Mouse (Mus musculus) forebrain, embryonic 10.5 days (tissue): ENCODE results near the gene H2-Q6. TPM values are rescaled to one million over a fixed set of nuclear protein-coding genes. Genes with fewer than 3 reads are reported as not detected.
"Not testable (repeated sequence)": the region's sequence is repeated elsewhere in the genome, so short reads cannot be mapped to it uniquely, and the experiment has no call there.

Experiments used
- DNase-seq: peaks from one replicate; pipeline ENCODE4 v3.0.0-alpha.2; 2017; ENCODE audit warnings: low spot score; ENCODE audit errors: extremely low spot score
- H3K27ac ChIP-seq: fragments of 300-500 bp; sonication (generic); 2 replicates; pipeline ENCODE4 v1.5.1; 2016; ENCODE audit warnings: mild to moderate bottlenecking
- H3K27me3 ChIP-seq: fragments of 300-500 bp; sonication (generic); 2 replicates; pipeline ENCODE4 v1.6.1; 2016; ENCODE audit warnings: mild to moderate bottlenecking; ENCODE audit not compliant: poor library complexity, severe bottlenecking
- H3K36me3 ChIP-seq: fragments of 300-500 bp; sonication (generic); replicated peaks from 2 replicates; pipeline ENCODE4 v1.6.1; 2016; ENCODE audit warnings: mild to moderate bottlenecking, moderate library complexity
- H3K4me1 ChIP-seq: fragments of 300-500 bp; sonication (generic); 2 replicates; pipeline ENCODE4 v1.6.1; 2016
- H3K4me3 ChIP-seq: fragments of 300-500 bp; sonication (generic); 2 replicates; pipeline ENCODE4 v1.5.1; 2016; ENCODE audit warnings: mild to moderate bottlenecking, moderate library complexity
- H3K9me3 ChIP-seq: fragments of 300-500 bp; sonication (generic); 2 replicates; pipeline ENCODE4 v1.6.1; 2016; ENCODE audit warnings: mild to moderate bottlenecking, moderate library complexity
- WGBS: fragments of 180-500 bp; shearing (Covaris S2); methylation state at CpG from one replicate; pipeline ENCODE4 v1.1.7; 2016; 5-methylcytosine and 5-hydroxymethylcytosine counted together
- polyA plus RNA-seq: library from polyadenylated mRNA; unstranded; fragments of >200 nt; fragmentation: Nextera tagmentation; extraction: Ambion mirVana; gene quantifications from 2 replicates; pipeline ENCODE4 v1.2.1, GENCODE M21; 2016

H2-Q6 gene
- polyA plus RNA-seq, 1 experiment from 2014 or later = 2.1 TPM

GRCm38 (mm10) chr17:35420206-35420810 lies 4.3 kb upstream of the H2-Q6 start:
- DNase-seq = peak; percentile 51
- H3K36me3 ChIP-seq, H3K27ac ChIP-seq, H3K9me3 ChIP-seq, H3K4me1 ChIP-seq, H3K4me3 ChIP-seq: not testable (repeated sequence)
- H3K27me3 ChIP-seq = peaks cover 40% of the 10 kb centered on the region
- whole genome bisulfite sequencing = 16% methylated on average over 11 of the region's 11 CpGs

GRCm38 (mm10) chr17:35421331-35421730 lies 3.3 kb upstream of the H2-Q6 start:
- not testable (repeated sequence) for H3K4me3 ChIP-seq, DNase-seq, H3K27ac ChIP-seq, H3K36me3 ChIP-seq, H3K9me3 ChIP-seq
- Histone ChIP-seq H3K27me3 (peaks cover 50% of the 10 kb centered on the region), H3K4me1 (peaks cover 12% of the 10 kb centered on the region)
- WGBS = 89% methylated on average over 4 of the region's 4 CpGs

DNA sequence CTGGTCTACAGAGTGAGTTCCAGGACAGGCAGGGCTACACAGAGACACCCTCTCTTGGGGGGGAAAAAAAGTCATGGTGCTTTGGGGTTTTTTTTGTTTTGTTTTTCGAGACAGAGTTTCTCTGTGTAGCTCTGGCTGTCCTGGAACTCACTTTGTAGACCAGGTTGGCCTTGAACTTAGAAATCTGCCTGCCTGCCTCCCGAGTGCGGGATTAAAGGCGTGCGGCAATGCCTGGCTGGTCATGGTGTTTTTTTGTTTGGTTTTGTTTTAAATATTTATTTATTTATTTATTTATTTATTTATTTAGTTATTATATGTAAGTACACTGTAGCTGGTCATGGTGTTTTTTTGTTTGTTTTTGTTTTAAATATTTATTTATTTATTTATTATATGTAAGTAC lies 2.3 kb upstream of the H2-Q6 start:
- 89% methylated on average over 5 of the region's 5 CpGs for WGBS
- not testable (repeated sequence) for H3K36me3 ChIP-seq, H3K27ac ChIP-seq, H3K4me3 ChIP-seq, DNase-seq, H3K9me3 ChIP-seq
- H3K27me3 ChIP-seq = peaks cover 53% of the 10 kb centered on the region
- H3K4me1 ChIP-seq = peaks cover 12% of the 10 kb centered on the region

DNA sequence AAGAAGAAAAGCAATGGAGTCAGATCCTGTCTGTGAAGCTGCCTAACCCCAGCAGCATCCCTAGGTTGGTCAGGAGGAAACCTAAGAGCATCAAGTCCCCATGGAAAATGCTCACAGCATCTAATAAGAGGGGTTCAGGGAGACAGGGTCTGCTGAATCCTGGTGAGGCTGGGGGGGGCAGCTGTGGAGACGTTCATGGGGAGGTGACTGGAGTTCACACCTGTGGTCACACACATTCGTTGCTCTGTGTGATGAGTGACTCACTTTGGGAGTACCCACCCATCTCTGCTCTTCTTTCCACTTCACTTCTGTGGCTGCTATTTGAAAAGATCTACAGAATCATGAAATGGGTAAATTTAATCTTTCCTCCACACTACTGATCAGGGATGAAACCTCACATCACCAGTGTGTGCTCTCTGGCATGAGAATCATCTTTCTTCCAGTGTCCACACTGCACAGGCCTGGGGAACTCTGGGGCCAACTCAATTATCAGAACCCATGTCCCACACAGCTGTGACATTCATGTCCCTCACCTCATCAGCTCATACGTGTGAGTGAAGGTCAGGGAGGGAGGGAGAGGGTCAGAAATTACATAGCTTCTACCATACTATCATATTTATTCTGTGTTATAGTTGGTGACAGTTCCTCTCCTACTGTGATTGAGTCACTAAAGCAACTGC lies 1.4 kb upstream of the H2-Q6 start:
- not testable (repeated sequence) for DNase-seq, H3K27ac ChIP-seq, H3K36me3 ChIP-seq, H3K4me3 ChIP-seq, H3K9me3 ChIP-seq
- 78% methylated on average over 3 of the region's 3 CpGs for WGBS
- Histone ChIP-seq H3K27me3 (peaks cover 53% of the 10 kb centered on the region), H3K4me1 (peaks cover 12% of the 10 kb centered on the region)

GRCm38 (mm10) chr17:35424106-35424505 lies 544 bp upstream of the H2-Q6 start:
- WGBS = 80% methylated on average over 3 of the region's 3 CpGs
- DNase-seq, H3K4me3 ChIP-seq, H3K27ac ChIP-seq, H3K9me3 ChIP-seq, H3K36me3 ChIP-seq: not testable (repeated sequence)
- peaks cover 12% of the 10 kb centered on the region for H3K4me1 ChIP-seq
- peaks cover 57% of the 10 kb centered on the region for H3K27me3 ChIP-seq

GRCm38 (mm10) chr17:35425474-35425873 lies 824 bp downstream of the H2-Q6 start:
- Histone ChIP-seq H3K4me3 (peak overlapping the region; percentile 50), H3K4me1 (peaks cover 12% of the 10 kb centered on the region), H3K27me3 (peaks cover 53% of the 10 kb centered on the region)
- 10% methylated on average over 28 of the region's 28 CpGs for WGBS
- not testable (repeated sequence) for H3K27ac ChIP-seq, H3K36me3 ChIP-seq, H3K9me3 ChIP-seq
- DNase-seq = peak; percentile 34

DNA sequence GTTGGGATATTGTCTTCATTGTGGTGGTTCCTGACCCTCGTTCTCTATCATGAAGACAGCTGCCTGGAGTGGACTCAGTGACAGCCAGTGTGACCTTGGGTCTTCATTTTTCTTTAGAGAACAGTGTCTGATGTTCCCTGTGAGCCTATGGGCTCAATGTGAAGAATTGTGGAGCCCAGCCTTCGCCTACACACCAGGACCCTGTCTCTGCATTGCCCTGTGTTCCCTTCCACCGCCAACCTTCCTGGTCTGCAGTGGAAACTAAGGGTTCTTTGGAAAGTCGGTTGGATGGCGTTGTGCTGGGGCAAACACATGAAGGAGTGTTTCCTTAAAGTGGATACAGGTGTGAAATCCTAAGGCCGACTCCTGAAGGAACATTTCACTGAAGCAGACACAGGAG lies 4.2 kb downstream of the H2-Q6 start:
- H3K36me3 ChIP-seq, DNase-seq, H3K9me3 ChIP-seq, H3K27ac ChIP-seq, H3K4me3 ChIP-seq: not testable (repeated sequence)
- WGBS = 91% methylated on average over 6 of the region's 6 CpGs
- Histone ChIP-seq H3K27me3 (peaks cover 35% of the 10 kb centered on the region), H3K4me1 (peaks cover 12% of the 10 kb centered on the region)

- 90% methylated on average over 6 of the region's 6 CpGs for WGBS
- H3K9me3 ChIP-seq, H3K4me1 ChIP-seq, H3K4me3 ChIP-seq, DNase-seq, H3K27ac ChIP-seq, H3K36me3 ChIP-seq: not testable (repeated sequence)
- H3K27me3 ChIP-seq = peaks cover 22% of the 10 kb centered on the region
Measured at GRCm38 (mm10) chr17:35430671-35431070, 6.0 kb downstream of the H2-Q6 start.

GRCm38 (mm10) chr17:35432167-35432566 lies 7.5 kb downstream of the H2-Q6 start:
- not testable (repeated sequence) for H3K9me3 ChIP-seq, H3K36me3 ChIP-seq, DNase-seq, H3K4me3 ChIP-seq, H3K4me1 ChIP-seq, H3K27ac ChIP-seq
- 87% methylated on average over 3 of the region's 3 CpGs for WGBS
- H3K27me3 ChIP-seq = peaks cover 15% of the 10 kb centered on the region

- not testable (repeated sequence) for H3K9me3 ChIP-seq, H3K4me3 ChIP-seq, H3K27ac ChIP-seq, H3K36me3 ChIP-seq
- peak; percentile 69 for DNase-seq
- WGBS = 6% methylated on average over 8 of the region's 8 CpGs
- Histone ChIP-seq H3K27me3 (peaks cover 28% of the 10 kb centered on the region), H3K4me1 (peaks cover 12% of the 10 kb centered on the region)
Measured at GRCm38 (mm10) chr17:35434836-35435235, 10.2 kb downstream of the H2-Q6 start.

DNA sequence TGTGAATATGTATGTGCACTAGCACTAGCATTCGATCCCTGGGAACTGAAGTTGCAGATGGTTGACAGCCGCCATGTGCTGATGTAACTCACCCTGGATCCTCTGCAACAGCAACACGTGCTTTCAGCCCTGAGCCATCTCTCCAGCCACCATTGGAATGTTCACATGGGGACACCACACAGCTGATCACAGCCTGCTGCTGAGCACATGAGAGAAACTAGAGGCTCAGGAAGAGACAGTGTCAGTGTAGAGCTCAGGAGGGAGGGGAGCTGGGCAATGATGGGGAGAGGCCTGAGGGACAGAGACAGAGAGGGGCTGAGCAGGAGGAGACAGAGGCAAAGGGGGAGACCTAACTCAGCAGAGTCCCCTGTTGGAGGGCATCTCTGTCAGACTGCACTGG lies 10.9 kb downstream of the H2-Q6 start:
- Histone ChIP-seq H3K4me1 (peaks cover 15% of the 10 kb centered on the region), H3K27me3 (peaks cover 35% of the 10 kb centered on the region)
- 82% methylated on average over 3 of the region's 3 CpGs for WGBS
- H3K27ac ChIP-seq, H3K36me3 ChIP-seq, DNase-seq, H3K9me3 ChIP-seq, H3K4me3 ChIP-seq: not testable (repeated sequence)

DNA sequence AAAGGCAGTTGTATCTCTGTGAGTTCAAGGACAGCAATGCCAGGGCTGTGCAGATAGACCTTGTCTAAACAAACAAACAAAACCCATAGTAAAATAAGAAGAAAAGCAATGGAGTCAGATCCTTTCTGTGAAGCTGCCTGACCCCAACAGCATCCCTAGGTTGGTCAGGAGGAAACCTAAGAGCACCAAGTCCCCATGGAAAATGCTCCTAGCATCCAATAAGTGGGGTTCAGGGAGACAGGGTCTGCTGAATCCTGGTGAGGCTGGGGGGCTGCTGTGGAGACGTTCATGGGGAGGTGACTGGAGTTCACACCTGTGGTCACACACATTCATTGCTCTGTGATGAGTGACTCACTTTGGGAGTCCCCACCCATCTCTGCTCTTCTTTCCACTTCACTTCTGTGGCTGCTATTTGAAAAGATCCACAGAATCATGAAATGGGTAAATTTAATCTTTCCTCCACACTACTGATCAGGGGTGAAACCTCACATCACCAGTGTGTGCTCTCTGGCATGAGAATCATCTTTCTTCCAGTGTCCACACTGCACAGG lies 12.8 kb downstream of the H2-Q6 start:
- not testable (repeated sequence) for DNase-seq, H3K9me3 ChIP-seq, H3K4me3 ChIP-seq, H3K27ac ChIP-seq, H3K36me3 ChIP-seq
- Histone ChIP-seq H3K4me1 (peaks cover 15% of the 10 kb centered on the region), H3K27me3 (peaks cover 35% of the 10 kb centered on the region)
- 63% methylated on average over 1 of the region's 1 CpGs for WGBS

- Histone ChIP-seq H3K4me1 (peaks cover 15% of the 10 kb centered on the region), H3K27me3 (peaks cover 35% of the 10 kb centered on the region), H3K4me3 (peak overlapping the region; percentile 61; the same call in 1 of the 2 replicates)
- H3K27ac ChIP-seq, DNase-seq, H3K36me3 ChIP-seq, H3K9me3 ChIP-seq: not testable (repeated sequence)
- 84% methylated on average over 3 of the region's 3 CpGs for WGBS
Measured at GRCm38 (mm10) chr17:35438395-35438794, 13.7 kb downstream of the H2-Q6 start.
